Mouse (Mus musculus) kidney, embryonic 16.5 days (tissue): ENCODE measurements around the gene Slc1a2. TPM values are rescaled to one million over a fixed set of nuclear protein-coding genes. Genes with fewer than 3 reads are reported as not detected.

ENCODE experiments used
- polyA plus RNA-seq: library from polyadenylated mRNA; unstranded; fragments of >200 nt; fragmentation: Nextera tagmentation; extraction: Ambion mirVana; gene quantifications from 2 replicates; pipeline ENCODE4 v1.2.1, GENCODE M21; 2015

The Slc1a2 gene
- polyA plus RNA-seq, 1 experiment from 2014 or later: 0.12 TPM

Other genes starting within 250 kb of the Slc1a2 start
- 7.6 and 7.8 TPM in 2 replicates for gene Fjx1, start 206.2 kb upstream of the Slc1a2 start, polyA plus RNA-seq
- 31.2 and 34.1 TPM in 2 replicates for gene Pamr1, start 108.6 kb upstream of the Slc1a2 start, polyA plus RNA-seq
- 4.7 and 5.3 TPM in 2 replicates for gene Cd44, start 243.0 kb downstream of the Slc1a2 start, polyA plus RNA-seq